Mouse (Mus musculus): Measurements from ENCODE around the gene Tmeff1.

Tmeff1 gene

DNA sequence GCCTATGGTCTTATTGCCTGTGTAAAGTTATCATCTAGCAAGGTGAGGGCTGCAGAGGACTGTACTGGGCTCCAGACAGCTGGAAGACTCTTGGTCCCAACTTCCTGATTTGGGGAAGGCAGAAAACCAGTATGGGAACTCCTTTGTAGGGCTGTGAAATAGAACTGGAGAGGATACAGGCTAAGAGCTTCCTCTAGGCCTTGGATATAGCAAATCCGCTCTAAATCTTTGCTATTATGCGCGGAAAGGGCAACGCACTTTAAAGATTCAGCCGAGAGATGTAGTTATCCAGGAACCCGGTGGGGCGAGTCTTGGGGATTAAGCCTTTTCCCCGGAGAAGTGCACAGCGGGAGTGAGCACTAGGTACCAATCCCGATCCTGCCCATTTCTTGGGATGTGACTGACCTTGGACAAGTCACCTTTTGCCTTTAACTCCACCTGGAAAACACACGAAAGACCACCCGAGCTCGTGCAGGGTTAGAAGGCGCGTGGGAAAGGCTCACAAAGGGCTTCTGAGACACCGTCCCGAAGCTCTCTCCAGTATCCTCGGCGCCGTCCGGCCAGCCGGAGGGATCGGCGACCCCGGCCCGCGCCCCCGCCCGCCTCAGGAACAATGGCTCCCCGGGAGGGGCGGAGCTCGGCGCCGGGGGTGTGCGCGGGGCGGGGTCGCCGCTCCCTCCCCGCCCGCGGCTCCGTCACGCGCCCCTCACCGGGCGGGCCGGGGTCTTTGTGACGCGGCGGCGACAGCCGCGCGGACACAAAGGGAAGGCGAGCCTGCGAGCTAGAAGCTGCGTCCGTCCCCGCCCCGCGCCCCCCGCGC, at the start of gene Tmeff1:
TSS of gene Tmeff1 (plus strand) at position 754 of the 820 bp plus-strand sequence.
- DNase-seq (ENCODE audit: low read depth, low spot score) = peak; percentile 92

DNA sequence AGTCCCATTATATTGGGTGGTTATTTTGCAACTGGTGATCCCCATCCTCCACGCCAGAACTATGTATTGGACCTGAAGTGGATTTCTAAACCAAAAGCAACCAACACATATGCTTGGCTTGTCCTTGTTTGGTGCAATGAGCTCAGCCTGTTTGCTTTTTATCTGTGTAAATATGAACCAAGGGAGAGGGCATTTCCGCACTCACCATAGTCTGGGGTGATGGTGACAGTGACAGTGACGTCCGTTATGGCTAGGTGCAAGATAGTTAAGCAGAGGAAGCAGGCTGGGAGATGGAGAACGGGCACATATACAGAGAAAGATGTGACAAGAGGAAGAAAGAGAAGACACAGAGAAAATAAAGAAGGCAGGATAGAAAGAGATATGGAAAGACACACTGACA, 48.7 kb upstream of the Tmeff1 start:
- DNase-seq (ENCODE audit: low read depth, low spot score) = no peak

DNA sequence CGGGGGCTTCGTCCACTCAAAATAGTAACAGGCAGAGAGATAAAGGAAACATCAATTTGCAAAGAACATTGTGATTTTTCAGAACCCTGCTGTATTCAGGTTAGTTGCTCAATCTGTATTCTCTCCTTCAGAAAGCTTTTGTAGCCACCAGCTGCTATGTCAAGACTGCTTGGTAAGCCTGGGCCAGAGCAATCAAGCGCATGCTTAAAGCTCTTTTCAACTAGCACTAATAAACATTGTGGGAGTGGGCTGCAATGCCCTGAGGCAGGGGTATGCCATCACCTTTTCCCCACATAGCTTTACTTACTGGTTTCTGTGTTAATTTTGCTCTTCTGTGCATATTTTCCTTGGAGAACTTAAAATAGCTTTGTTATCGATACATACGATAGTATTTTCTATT, 48.0 kb upstream of the Tmeff1 start:
- no peak for DNase-seq (ENCODE audit: low read depth, low spot score)

DNA sequence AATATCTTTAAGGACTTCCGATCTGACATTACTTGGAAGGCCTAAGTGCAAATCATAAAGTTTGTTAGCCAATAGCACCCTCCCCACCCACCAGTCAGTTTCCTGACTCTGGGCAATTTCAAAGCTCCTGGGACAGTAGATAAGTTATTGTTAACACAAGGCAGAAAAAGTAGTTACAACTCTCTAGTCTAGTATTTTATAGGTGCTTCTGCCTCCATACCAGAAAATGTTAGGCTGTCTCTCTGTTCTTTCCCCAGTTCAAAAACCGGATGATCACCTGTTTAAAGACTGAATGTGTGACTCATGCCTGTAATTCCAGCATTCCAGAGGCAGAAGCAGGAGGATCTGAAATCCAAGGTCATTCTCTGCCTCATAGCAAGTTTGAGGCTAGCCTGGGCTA, 46.4 kb upstream of the Tmeff1 start:
- DNase-seq (ENCODE audit: low read depth, low spot score) = peak; percentile 44

DNA sequence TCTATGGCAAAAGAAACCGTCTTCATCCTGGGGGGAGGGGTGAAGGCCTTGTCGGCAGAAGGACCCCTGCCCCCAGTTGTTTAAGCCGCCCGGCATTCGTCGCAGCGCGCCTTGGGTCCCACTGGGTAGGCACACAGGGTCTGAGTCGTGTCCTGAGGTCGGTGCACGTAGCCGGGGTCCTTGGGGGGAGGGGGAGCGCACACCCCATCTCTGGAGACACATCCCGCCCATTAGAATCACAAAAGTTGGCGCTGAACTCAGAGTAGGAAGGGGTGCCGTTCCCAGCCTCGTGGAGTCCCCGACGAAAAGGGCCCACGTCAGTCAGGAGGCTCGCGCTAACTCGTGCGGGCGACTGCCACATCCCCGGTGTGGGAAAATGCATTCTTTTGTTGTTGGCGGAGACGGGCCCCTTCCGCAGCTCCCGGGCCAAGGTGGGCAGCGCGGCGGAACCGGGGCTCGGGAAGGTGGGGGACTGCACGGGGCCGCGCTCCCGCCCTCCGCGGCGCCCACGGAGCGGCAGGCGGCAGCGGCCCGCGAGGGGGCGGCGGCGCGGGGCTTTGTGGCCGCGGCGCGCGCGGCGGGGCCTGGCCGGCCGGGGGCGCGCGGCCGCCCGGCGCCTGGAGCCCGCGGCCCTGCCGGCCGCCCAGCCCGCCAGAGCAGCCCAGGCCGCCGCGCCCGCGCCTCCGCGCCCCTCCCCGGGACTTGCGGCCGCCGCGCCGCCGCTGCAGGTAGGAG, 45.0 kb upstream of the Tmeff1 start, which contains the start of gene Msantd3:
TSS of gene Msantd3 (plus strand) at position 95 of the 735 bp plus-strand sequence.
- peak; percentile 93 for DNase-seq (ENCODE audit: low read depth, low spot score)

DNA sequence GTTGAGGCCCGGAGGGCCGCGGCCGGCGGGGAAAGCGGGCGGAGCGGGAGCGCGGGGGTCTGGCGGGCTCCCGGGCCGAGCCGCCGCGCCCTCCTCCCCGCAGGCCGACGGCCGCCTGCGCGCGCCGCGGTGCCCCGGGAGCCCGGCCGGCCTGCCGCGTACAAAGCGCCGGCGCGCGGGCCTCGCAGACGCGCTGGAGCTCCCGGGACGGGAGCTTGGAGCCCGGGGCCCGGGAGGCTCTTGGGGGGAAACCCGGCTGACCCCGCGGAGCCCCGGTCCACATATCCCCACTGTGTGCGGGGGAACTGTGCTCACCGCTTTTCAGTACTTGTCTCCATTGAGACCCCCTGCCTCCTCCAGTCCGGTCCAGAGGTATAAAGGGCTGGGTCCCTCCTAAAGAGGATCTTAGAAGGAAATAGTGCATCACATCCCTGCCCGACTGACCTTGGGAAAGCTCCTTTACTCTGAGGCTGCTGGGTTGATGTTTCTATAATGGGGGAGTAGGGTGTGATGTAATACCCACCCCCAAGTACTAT, 44.3 kb upstream of the Tmeff1 start:
- peak; percentile 76 for DNase-seq (ENCODE audit: low read depth, low spot score)

DNA sequence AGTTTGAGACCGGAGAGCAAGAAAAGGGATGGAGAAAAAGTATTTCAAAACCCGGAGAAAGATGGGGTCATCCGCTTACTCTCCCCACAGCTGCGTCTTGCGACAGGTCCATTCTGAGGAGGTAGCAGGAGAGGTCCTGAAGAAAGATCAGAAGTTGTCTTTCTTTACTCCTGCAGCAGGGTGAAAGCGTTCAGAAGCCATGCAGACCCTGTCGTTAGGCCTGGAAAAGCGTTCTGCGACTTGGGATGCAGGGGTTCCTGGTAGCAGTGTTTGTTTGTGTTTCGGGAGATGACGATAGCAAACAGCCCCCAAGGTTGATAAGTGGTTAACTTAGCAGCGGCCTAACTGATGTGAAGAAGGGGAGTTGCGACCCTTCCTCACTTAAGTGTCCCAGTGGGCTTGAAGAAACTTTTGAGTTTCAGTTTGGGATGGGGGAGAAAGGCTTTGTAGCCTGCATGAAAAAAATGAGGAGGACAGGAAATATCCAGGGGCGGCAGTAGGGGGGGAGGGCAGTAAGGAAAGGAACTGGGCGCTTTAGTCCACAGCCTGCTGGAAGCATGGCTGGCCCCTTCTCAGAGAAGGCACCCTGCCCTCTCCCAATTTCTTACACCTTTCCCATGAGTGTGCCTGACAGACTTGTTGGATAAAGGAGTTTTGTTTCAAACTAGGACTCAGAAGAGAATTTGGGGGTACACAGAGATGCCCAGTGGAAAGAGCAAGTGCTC, 43.3 kb upstream of the Tmeff1 start:
- DNase-seq (ENCODE audit: low read depth, low spot score) = no peak

DNA sequence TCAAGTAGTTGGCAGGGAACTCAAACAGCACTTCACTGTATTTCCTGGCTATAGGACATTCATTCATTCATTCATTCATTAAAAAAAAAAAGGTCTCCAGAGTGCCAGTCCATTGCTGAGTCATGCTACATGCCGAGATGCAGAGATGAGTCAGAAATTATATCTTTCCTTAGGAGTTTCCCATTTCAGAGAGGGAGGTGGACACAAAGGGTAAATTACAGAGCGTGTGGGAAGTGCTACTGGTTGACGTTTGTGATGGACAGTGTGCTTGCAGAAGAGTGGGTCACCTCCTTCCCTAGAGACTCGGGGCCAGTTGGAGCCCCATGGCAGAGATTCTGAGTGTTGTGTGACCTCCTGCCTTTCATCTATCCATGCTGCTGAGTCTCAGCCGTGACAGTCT, 42.6 kb upstream of the Tmeff1 start:
- DNase-seq (ENCODE audit: low read depth, low spot score) = no peak

DNA sequence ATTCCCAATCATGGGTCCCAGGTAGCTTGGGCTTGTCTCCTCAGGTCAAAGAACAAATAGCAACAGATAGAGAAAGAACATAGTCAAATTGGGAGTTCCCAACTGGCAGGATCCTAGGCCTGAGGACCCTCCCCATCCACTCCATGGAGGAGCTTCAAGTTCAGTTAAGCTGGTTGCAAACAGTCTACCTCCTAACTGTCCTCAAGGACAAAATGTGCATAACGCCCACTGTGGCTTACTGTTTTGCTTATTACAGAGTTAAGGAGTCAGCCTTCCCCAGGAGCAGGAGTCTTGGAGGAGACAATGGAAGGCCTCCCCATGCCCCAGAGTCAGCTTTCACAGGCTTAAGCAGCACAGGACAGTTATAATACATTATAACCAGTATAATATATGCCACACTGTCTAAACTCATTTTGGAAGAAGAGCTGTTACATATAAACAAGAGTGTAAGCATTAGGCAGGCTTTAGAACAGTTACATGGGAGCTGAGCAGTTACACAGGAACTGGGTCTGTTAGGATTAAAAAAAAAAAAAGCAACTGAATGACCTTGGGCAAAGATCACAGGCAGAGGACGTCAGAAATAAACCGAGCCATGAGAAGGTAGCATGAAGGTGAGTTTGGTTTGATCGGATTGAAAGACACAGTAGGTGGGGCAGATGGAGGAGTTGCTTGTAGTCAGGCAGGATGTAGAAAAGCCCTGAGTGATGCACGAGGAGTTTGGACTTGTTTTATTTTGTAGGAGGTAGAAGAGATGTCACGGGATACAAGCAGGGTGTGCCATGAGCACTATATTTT, 41.7 kb upstream of the Tmeff1 start:
- peak; percentile 94 for DNase-seq (ENCODE audit: low read depth, low spot score)

DNA sequence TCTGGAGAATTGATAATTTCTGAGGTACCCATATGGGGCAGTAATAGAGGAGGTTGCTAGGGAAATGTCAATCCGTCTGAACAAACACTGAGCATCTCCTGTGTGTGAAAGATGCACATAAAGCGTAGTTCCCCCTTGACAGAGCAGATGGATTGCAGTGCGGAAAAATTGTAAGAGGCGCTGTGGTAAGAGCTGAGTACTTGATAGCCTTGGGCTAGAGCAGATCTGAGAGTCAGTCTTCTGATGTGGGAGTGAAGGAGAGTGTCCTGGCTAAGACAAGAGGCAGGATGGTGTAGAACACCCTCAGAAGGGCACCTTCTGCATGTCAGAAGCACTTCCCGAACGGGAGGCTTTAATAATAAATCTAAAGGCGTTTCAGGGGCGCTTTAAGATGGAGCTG, 40.8 kb upstream of the Tmeff1 start:
- DNase-seq (ENCODE audit: low read depth, low spot score) = no peak

DNA sequence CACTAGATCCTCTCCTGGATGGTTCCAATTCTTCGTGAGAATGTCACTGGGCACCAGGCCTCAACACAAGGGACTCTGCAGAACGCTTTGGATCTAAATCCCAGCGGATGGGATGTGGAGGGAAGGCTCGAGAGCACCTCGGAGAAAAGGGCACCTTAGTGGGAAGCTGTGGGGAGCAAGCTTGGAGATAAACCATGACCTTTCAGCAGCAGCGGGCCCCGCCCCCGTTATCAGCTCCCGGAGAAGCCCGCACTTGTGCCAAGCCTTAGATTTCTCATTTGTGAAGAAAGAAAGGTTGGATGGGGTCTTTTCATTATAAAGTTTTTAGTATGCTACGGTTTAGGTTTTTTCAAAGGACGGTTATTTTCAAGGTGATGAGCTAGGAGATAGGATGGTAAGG, 39.0 kb upstream of the Tmeff1 start:
- no peak for DNase-seq (ENCODE audit: low read depth, low spot score)

DNA sequence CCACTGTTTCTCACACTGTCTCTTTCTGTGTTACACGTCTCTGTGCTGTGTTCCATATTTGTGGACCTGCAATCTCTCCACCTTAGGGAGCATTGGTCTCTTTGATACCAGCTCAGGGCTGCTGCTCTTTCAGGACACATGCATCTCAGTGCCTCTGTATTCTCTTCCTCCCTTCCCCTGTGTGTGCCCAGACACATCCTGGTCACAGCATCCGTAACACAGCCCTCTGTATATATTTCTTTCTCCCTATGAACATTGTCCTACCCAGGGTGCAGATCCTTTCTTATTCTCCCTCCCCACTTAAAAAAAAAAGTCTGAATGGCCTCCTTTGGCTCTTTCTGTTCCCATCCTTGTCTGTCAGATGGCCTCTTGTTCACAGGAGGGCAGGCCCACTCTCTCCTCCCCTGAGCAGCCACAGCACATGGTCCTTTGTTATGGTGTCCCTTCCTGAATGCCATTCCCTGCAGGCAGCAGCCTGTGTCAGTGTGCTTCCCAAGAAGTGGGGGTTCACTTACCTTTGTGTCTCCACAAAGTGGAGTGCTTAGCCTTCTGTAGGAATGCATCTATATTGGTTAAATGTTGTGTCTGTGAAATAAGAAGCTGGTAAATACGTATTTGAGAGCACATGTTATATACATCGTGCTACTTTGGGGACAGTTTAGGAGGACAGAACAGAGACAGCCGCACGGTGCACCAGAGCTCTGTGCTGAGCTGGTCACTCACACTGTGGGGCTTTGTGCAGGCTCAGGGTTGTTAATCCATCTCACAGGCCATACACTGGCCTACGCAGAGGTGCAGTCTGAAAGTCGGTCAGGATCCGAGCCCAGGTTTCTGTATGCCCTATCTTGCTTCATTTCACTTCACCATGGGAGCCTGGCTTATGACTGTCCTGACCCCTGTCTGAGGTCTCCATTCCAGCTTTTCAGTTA, 38.1 kb upstream of the Tmeff1 start:
- DNase-seq (ENCODE audit: low read depth, low spot score) = no peak

DNA sequence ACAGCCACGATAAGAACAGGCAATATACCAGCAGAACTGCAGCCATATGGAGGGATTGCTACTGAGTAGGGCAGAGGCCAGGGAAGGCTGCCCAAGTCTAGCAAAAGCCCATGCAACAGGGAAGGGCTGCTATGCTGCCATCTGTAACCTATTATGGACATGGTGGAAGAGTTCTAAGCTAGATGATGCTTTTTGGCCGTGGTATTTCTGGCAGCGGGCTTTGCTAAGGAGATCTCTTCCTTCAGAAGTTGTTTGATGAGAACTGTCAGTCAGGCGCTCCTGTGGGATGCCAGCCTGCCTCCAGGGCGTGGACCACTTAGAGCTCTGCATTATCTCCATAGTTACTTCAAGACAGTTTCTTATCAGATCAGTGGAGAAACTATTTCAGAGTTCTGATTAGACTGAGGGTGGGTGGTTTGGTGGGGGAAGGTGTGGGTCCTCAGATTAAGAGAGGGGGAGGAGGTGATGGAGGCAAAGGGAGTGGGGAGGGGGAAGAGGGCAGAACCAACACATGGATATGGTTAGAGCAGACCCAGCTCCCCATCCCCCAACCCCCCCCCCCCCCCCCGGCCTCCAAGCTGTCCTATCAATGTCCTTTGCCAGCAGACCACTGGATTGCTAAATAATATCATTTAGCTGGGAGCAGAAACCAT, 36.5 kb upstream of the Tmeff1 start:
- no peak for DNase-seq (ENCODE audit: low read depth, low spot score)

DNA sequence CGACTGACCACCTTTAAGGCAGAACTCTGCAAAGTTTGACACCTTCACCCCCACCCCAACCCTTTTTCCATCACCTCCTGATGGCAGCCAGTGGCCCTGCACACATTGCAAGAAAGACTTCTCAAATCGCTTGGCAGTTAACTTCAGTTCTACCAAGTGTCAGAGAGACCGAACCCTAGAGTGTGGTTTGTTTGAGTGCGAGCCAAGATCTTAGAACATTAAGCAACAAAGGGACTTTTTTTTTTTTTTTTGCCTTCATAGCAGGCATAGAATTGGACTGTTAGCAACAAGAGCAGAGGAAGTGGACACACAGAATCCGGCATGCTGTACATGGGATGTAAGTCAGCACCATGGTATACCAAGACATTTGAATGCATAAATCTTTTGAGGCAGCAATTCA, 35.3 kb upstream of the Tmeff1 start:
- no peak for DNase-seq (ENCODE audit: low read depth, low spot score)

DNA sequence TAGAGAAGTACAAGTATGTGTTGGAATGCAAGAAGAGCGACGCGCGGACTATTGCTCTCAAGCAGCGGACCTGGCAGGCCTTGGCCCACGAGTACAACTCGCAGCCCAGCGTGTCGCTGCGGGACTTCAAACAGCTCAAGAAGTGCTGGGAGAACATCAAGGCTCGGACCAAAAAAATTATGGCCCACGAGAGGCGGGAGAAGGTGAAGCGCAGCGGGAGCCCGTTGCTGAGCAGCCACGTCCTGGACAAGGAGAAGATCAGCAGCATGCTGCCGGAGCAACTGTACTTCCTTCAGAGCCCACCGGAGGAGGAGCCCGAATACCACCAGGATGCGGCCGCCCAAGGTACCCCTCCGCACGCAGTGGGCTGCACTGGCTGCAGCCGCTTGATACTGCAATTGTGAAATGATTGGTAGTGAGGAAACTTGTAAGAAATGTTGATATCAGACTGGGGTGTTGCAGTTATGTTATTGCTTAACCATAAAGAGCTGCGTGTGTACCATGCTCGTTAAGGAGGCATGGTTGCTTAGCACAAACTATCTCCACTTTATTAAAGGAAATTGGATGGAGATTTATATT, 32.4 kb upstream of the Tmeff1 start:
- peak; percentile 74 for DNase-seq (ENCODE audit: low read depth, low spot score)

DNA sequence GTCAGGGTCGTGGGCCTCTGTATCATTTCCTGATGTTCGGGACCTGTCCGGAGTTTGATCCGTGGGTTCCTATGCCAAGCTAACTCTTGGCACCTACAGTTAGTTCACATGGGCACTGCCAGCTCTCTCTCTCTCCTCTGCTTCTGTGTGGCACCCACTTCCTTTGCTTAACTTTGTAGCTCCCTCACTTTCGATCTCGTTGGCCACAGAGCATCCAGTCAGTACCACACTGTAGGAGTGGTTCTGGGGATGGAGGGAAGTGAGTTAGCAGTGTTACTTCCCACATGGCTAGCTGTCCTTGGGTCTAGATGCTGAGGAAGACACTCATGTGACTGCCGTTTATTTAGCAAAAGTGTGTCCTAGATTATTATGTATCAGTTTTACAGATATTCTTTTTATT, 30.8 kb upstream of the Tmeff1 start:
- DNase-seq (ENCODE audit: low read depth, low spot score) = no peak

DNA sequence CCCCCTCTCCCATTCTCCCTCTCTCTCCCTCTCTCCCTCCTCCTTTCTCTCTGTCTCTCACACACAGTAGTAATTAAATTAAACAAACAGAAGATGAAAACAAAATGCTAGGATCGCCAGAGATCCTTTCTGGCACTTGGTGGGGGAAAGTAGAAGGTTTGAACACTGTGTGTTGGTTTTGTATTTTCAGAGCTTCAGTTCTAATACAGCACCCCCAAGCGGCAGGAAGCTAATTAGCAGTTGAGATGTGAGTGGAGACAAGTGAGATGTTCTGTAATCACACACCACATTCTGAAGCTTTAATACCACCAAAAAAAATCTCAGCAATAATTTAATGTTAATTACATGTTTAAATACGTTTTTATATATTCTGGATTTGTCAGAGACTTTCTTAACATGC, 29.2 kb upstream of the Tmeff1 start:
- peak; percentile 73 for DNase-seq (ENCODE audit: low read depth, low spot score)

DNA sequence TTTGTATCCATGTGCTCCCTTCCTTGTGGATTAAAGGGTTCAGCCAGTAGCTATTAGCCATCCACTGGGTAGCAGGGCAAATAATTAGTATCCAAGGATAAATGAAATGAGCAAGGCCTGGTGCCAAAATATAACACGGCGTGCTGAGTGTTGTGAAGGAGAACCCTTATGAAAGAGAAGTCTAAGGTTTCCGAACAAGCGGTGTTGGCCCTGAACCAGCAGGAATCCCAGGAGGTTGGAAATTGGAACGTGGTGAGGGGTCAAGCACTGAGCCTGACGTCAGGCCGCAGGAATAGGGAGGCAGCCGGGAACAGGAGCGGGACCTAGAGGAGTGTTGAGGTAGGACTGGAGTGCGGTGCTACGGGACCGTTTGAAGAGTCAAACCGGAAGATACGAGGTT, 25.3 kb upstream of the Tmeff1 start:
- DNase-seq (ENCODE audit: low read depth, low spot score) = no peak

DNA sequence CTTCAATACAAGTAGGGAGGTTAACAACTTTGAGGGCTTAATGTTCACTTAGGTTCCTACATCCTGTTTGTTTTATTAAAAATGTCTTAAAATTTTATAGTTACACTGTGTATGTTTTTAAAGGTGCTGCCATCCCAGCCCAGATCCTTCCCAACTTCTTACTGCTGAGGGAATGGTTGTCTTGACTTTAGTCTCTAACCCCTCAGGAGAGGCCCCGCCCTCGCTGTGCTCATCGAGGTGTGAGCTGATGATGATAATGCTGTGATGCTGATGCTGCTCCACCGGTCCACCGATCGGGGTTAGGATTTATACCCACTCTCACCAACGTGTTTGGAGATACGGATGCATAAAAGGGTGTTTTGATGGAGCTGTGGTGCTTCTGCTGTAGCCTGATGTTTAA, 23.1 kb upstream of the Tmeff1 start:
- no peak for DNase-seq (ENCODE audit: low read depth, low spot score)
